Mouse (Mus musculus) forebrain, embryonic 16.5 days (tissue): ENCODE measurements around the gene Lyz2. TPM values are rescaled to one million over a fixed set of nuclear protein-coding genes. Genes with fewer than 3 reads are reported as not detected.
"Not testable (repeated sequence)": the region's sequence is repeated elsewhere in the genome, so short reads cannot be mapped to it uniquely, and the experiment has no call there.

Experiments used
- ATAC-seq: fragments of 200-750 bp; cut with Nextera tagmentation; 2 replicates; pipeline ENCODE4 v1.8.0; 2017; ENCODE audit warnings: mild to moderate bottlenecking, moderate library complexity
- H3K27ac ChIP-seq: fragments of 300-500 bp; sonication (generic); 2 replicates; pipeline ENCODE4 v1.5.1; 2014; ENCODE audit warnings: low read length, control low read depth
- H3K27me3 ChIP-seq: fragments of 300-500 bp; sonication (generic); replicated peaks from 2 replicates; pipeline ENCODE4 v1.6.1; 2014; ENCODE audit warnings: low read length; ENCODE audit not compliant: control insufficient read depth, insufficient read depth
- H3K36me3 ChIP-seq: fragments of 300-500 bp; sonication (generic); 2 replicates; pipeline ENCODE4 v1.6.1; 2014; ENCODE audit not compliant: control insufficient read depth, insufficient read depth
- H3K4me1 ChIP-seq: fragments of 300-500 bp; sonication (generic); replicated peaks from 2 replicates; pipeline ENCODE4 v1.6.1; 2014; ENCODE audit warnings: low read length; ENCODE audit not compliant: control insufficient read depth, insufficient read depth
- H3K4me2 ChIP-seq: fragments of 300-500 bp; sonication (generic); 2 replicates; pipeline ENCODE4 v1.6.1; 2014; ENCODE audit warnings: mild to moderate bottlenecking, low read length, control low read depth
- H3K4me3 ChIP-seq: fragments of 300-500 bp; sonication (generic); replicated peaks from 2 replicates; pipeline ENCODE4 v1.5.1; 2014; ENCODE audit warnings: mild to moderate bottlenecking, low read length, control low read depth
- H3K9ac ChIP-seq: fragments of 300-500 bp; sonication (generic); replicated peaks from 2 replicates; pipeline ENCODE4 v1.6.1; 2014; ENCODE audit warnings: low read depth, low read length, control low read depth
- H3K9me3 ChIP-seq: fragments of 300-500 bp; sonication (generic); 2 replicates; pipeline ENCODE4 v1.6.1; 2016; ENCODE audit warnings: low read length; ENCODE audit not compliant: control insufficient read depth
- WGBS: fragments of 180-500 bp; shearing (Covaris S2); extraction: QIAGEN DNeasy Blood & Tissue Kit; methylation state at CpG from one replicate; pipeline ENCODE4 v1.1.7; 2014; 5-methylcytosine and 5-hydroxymethylcytosine counted together
- polyA plus RNA-seq: library from polyadenylated mRNA; unstranded; fragments of >200 nt; fragmentation: Nextera tagmentation; extraction: Ambion mirVana; gene quantifications from 2 replicates; pipeline ENCODE4 v1.2.1, GENCODE M21; 2015

Gene Lyz2
- polyA plus RNA-seq, 1 experiment from 2014 or later = 12.2 TPM

DNA sequence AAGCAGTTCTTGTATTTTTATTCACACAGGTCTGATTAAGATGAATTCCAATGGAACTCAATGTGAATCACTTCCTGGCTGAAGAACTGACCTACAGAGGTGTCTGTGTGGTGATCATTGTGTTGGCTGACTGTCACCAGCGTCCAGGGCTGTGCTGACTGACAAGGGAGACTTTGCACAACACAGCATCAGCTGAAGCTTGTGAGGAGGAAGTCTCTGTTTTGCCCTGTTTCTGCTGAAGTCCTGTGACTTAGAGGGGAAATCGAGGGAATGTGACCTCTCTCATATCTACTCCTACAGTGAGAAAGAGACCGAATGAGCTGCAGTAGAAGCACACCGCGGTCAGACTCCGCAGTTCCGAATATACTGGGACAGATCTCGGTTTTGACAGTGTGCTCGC, 4.3 kb downstream of the Lyz2 start:
- H3K4me2 ChIP-seq, H3K4me1 ChIP-seq, H3K9ac ChIP-seq, H3K36me3 ChIP-seq, ATAC-seq, H3K9me3 ChIP-seq, H3K4me3 ChIP-seq, H3K27ac ChIP-seq, H3K27me3 ChIP-seq: not testable (repeated sequence)
- WGBS = 86% methylated on average over 9 of the region's 9 CpGs

DNA sequence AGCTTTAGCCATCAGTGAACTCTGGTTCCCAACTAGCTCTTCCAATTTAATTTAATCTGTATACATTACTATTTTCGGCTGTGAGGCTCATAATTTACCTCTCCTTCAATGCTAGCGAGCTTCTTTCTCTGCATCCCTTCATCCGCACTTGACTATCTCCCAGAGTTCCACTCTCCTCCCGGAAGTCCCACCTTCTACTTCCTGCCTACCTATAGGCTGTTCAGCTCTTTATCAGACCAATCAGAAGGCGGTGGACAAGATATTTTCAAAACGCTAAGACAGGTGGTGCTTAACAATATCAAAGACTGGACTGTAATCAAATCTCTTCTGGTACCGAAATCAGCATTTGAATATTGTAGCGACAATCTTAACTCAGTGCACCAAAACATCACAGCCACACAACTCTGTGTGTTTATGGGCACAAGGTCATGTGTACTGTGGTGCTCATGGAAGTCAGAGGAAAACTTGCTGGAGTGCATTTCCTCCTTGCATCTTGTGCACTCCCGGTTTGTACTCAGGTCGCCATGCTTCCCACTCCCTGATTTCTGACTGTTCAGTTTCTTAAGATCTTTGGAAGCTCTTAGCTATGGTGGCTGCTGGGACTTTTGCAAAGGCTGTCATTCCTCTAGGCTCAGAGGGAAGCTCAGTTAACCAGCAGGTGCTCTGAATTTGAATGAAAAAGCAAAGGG, 6.3 kb downstream of the Lyz2 start:
- 83% methylated on average over 10 of the region's 10 CpGs for WGBS
- no peaks in the 10 kb centered on the region for H3K36me3 ChIP-seq
- no peak overlapping the region for H3K9ac ChIP-seq
- no peaks in the 10 kb centered on the region for H3K27me3 ChIP-seq
- H3K4me3 ChIP-seq = no peak overlapping the region
- H3K27ac ChIP-seq = no peak overlapping the region
- H3K4me1 ChIP-seq = no peaks in the 10 kb centered on the region
- H3K9me3 ChIP-seq = no peaks in the 10 kb centered on the region
- H3K4me2 ChIP-seq = no peak overlapping the region
- ATAC-seq = no peak

DNA sequence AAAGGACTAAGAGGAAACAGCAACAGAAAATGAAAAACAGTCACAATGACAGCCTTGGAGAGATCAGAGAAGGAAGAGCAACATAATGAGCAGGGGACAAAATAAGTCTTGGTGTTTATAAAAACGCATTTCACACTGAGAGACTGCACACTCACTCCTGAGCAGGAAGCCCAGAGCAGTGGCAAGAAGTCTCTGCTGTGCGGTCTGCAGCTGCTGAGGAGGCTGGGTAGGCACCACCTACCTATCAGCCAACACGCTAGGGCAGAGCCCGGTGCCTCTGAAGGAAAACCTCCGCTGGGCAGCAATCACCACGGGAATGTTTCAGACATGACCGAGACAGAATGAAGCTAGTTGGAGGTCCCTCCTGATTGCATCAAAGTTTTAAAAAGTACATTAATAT, 7.5 kb downstream of the Lyz2 start:
- H3K4me1 ChIP-seq, H3K9ac ChIP-seq, H3K9me3 ChIP-seq, H3K27me3 ChIP-seq, ATAC-seq, H3K4me3 ChIP-seq, H3K36me3 ChIP-seq, H3K4me2 ChIP-seq, H3K27ac ChIP-seq: not testable (repeated sequence)
- WGBS = 97% methylated on average over 2 of the region's 7 CpGs

DNA sequence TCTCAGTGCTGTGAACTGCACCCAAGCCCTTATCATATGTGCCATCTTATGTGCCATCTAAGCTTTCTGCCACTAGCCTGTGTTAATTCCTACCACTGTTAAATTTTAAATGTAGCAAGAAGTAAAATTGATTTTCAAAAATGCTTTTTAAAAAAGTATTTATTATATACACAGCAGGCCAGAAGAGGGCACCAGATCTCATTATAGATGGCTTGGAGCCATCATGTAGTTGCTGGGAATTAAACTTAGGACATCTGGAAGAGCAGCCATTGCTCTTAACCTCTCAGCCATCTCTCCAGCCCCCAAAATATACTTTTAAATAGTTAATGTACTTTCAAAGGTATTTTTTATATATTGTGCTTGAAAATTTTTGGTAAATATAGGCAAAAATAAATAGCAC, 10.1 kb downstream of the Lyz2 start:
- ATAC-seq = no peak
- H3K4me2 ChIP-seq = no peak overlapping the region
- no peaks in the 10 kb centered on the region for H3K4me1 ChIP-seq
- H3K4me3 ChIP-seq = no peak overlapping the region
- no peaks in the 10 kb centered on the region for H3K36me3 ChIP-seq
- H3K27me3 ChIP-seq = no peaks in the 10 kb centered on the region
- H3K9me3 ChIP-seq = no peaks in the 10 kb centered on the region
- no peak overlapping the region for H3K27ac ChIP-seq
- no peak overlapping the region for H3K9ac ChIP-seq

DNA sequence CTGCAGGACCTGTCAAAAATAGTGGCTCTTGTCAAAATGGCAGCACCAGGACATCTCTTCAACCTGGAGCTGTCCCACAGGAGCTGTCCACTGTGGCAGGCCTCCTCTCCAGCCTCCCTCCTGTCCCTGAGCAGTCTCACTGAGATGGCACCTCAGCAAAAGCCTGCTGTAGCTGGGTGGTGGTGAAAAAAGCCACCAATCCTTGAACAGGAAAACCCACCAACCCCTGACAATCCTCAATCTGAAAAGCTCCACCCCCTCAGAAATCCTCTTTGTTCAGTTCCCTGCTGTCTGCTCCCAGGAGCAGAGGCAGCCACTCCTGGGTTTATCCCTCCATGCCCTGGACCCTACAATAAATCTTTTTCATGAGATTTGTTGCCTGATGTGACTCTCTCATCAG, 22.3 kb downstream of the Lyz2 start:
- Histone ChIP-seq H3K4me2 (no peak overlapping the region), H3K9me3 (no peaks in the 10 kb centered on the region; the same call in 1 of the 2 replicates), H3K4me1 (no peaks in the 10 kb centered on the region), H3K9ac (no peak overlapping the region), H3K36me3 (no peaks in the 10 kb centered on the region), H3K27me3 (no peaks in the 10 kb centered on the region), H3K27ac (no peak overlapping the region), H3K4me3 (no peak overlapping the region)
- no peak for ATAC-seq

DNA sequence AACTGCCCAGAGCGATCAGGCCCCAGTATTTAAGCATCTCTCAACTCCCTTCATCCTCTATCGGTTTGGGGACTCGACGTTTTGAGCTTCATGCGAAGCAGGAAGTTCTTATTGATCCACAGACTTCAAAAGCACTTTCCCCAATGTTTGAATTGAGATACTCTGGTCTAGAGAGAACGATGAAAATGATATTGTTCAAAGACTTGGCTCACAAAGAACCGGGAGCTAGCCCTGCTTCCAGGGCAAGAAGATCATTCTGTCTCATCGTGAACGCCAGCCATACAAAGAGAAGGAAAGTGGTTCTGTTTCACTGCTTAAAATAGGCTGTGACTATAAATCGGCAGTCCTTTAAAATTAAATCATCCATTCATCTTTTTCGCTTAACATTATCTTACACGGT, 43.5 kb downstream of the Lyz2 start, which contains the start of gene 9530003J23Rik:
Gene 9530003J23Rik, minus strand, starts transcription at position 101 of the 400 bp plus-strand sequence.
- H3K4me2 ChIP-seq = no peak within 1 kb of the TSS
- H3K4me1 ChIP-seq = no peaks in the 10 kb centered on the region
- WGBS = 88% methylated on average over 12 of the region's 12 CpGs
- H3K4me3 ChIP-seq = no peak within 1 kb of the TSS
- ATAC-seq = no peak
- no peaks in the 10 kb centered on the region for H3K36me3 ChIP-seq
- H3K27ac ChIP-seq = no peak within 1 kb of the TSS
- H3K9me3 ChIP-seq = no peaks in the 10 kb centered on the region
- no peak within 1 kb of the TSS for H3K9ac ChIP-seq
- no peaks in the 10 kb centered on the region for H3K27me3 ChIP-seq

DNA sequence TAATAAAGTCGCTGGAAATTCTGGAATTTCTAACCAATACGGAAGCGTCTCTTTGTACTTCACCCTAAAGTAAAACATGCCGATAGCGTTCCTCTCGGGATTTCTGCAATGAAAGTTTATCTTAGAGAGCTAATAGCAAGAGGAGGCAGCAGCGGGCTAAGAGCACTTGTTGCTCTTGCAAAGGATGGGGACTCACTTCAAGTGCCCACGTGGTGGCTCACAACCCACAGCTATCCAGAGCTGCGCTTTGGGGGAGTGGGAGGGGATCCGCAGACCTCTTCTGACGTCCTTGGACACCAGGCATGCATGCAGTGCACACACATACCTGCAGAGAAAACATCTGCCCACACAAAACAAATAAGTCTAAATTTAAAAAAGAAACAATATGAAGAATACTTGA, 46.3 kb downstream of the Lyz2 start:
- ATAC-seq = no peak
- Histone ChIP-seq H3K4me1 (no peaks in the 10 kb centered on the region), H3K36me3 (no peaks in the 10 kb centered on the region), H3K27me3 (no peaks in the 10 kb centered on the region), H3K4me3 (no peak overlapping the region), H3K9me3 (no peaks in the 10 kb centered on the region), H3K9ac (no peak overlapping the region), H3K27ac (no peak overlapping the region), H3K4me2 (no peak overlapping the region)
- WGBS = 63% methylated on average over 11 of the region's 11 CpGs

DNA sequence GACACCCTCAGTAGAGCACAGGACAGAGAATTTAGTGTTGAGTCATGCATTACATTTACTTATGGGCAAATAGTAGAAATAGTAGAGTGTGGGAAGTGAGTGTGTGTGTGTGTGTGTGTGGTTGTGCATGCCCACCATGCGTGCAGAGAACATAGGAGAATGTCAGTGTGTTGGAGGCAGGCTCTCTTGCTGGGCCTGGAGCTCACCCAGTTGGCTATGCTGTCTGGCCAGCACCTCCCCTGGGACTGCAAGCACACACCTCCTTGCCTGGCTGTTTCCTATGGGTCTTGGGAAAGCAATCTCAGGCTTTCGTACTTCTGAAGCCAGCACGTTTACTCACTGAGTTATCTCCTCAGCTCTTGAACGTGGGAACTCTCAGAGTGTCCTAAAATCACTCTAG, 47.3 kb downstream of the Lyz2 start:
- Histone ChIP-seq H3K4me1 (no peaks in the 10 kb centered on the region), H3K27me3 (no peaks in the 10 kb centered on the region), H3K4me2 (no peak overlapping the region), H3K36me3 (no peaks in the 10 kb centered on the region), H3K27ac (no peak overlapping the region), H3K9me3 (no peaks in the 10 kb centered on the region), H3K9ac (no peak overlapping the region), H3K4me3 (no peak overlapping the region)
- ATAC-seq = no peak
- 69% methylated on average over 4 of the region's 4 CpGs for WGBS

DNA sequence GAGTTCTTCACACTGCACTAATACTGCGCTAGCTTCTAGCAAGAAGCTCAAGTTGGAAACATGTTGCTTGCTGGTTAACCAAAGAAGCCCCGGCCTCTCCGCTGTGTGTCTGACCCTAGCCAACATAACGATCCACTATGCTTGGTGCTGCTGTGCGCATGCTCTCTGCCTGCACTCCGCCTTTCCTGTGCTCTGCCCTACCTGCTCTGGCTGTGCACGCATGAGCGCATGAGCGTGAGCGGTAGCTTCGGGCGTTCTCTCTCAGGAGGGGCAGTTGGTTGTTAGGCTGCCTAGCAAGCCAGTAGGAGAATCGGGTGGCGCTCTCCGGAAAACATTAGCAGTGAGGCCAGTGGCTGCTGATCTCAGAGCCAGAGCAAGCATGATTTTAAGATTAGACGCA, 52.3 kb downstream of the Lyz2 start:
- H3K9me3 ChIP-seq = no peaks in the 10 kb centered on the region
- H3K36me3 ChIP-seq = no peaks in the 10 kb centered on the region
- 65% methylated on average over 16 of the region's 16 CpGs for WGBS
- H3K4me2 ChIP-seq = no peak overlapping the region; the same call in 1 of the 2 replicates
- no peak overlapping the region for H3K27ac ChIP-seq
- no peaks in the 10 kb centered on the region; the same call in 1 of the 2 replicates for H3K4me1 ChIP-seq
- no peak overlapping the region for H3K9ac ChIP-seq
- no peaks in the 10 kb centered on the region for H3K27me3 ChIP-seq
- ATAC-seq = no peak
- H3K4me3 ChIP-seq = no peak overlapping the region
